Mouse (Mus musculus): Measurements from ENCODE around the gene Schip1. TPM values are rescaled to one million over a fixed set of nuclear protein-coding genes. Genes with fewer than 3 reads are reported as not detected.
A peak's percentile ranks its signal among the peaks of the same experiment; 100 is the strongest.

The Schip1 gene
- polyA plus RNA-seq, 1 experiment from 2014 or later, result 2.3 TPM

GRCm38 (mm10) chr3:68576948-68577347 lies 512.3 kb downstream of the Schip1 start:
- WGBS (ENCODE audit: insufficient replicate concordance), result 68% methylated on average over 5 of the region's 5 CpGs
- DNase-seq (no peak), ATAC-seq (no peak)
- no peak overlapping the region for H3K27ac ChIP-seq (ENCODE audit: low read depth)
- H3K27me3 ChIP-seq (ENCODE audit: insufficient read depth, low read length), result no peaks in the 10 kb centered on the region
- no peaks in the 10 kb centered on the region for H3K4me1 ChIP-seq (ENCODE audit: insufficient read depth)
- TF ChIP-seq CTCF (IDR thresholded peaks at IDR 0.05; ENCODE audit: low read depth) (no peak), EP300 (IDR thresholded peaks at IDR 0.05; ENCODE audit: low read depth) (no peak)
- no peaks in the 10 kb centered on the region for H3K9me3 ChIP-seq (ENCODE audit: low read length)
- H3K9ac ChIP-seq (replicated peaks), result no peak overlapping the region
- H3K4me3 ChIP-seq (ENCODE audit: low read depth, low read length), result no peak overlapping the region
- H3K4me2 ChIP-seq (ENCODE audit: low read depth, low read length), result no peak overlapping the region
- no peaks in the 10 kb centered on the region for H3K36me3 ChIP-seq (replicated peaks; ENCODE audit: insufficient read depth, low read length)

DNA sequence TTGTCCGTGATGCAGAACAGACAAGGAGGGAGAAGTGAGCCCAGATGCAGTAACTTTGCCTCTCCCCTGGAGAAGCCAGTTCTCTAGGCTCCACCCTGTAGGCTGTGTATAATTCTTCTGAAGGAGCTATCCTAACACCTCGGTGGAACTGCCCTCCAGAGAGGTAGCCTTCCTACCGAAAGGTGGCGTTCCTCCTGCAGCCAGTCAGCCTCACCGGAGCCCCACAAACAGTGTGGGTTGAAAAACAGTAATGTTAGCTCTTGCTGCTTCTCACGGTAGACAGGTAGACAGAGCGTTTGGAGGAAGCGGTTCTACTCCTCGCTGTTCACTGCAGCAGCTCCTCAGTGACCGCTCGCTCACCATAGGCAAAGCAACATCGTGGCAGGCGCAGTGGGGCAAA lies 517.0 kb downstream of the Schip1 start:
- TF ChIP-seq CTCF (IDR thresholded peaks at IDR 0.05; ENCODE audit: low read depth) (0 out of 2 replicates have a peak, but pooled peaks have one; percentile 13), EP300 (IDR thresholded peaks at IDR 0.05; ENCODE audit: low read depth) (no peak)
- no peak overlapping the region for H3K4me2 ChIP-seq (ENCODE audit: low read depth, low read length)
- no peak for DNase-seq

GRCm38 (mm10) chr3:68582103-68582740 lies 517.6 kb downstream of the Schip1 start:
- Histone ChIP-seq H3K9me3 (ENCODE audit: low read length) (no peaks in the 10 kb centered on the region), H3K27me3 (ENCODE audit: insufficient read depth, low read length) (no peaks in the 10 kb centered on the region), H3K4me3 (ENCODE audit: low read depth, low read length) (no peak overlapping the region), H3K9ac (replicated peaks) (no peak overlapping the region), H3K4me2 (ENCODE audit: low read depth, low read length) (no peak overlapping the region), H3K36me3 (replicated peaks; ENCODE audit: insufficient read depth, low read length) (no peaks in the 10 kb centered on the region), H3K27ac (ENCODE audit: low read depth) (no peak overlapping the region), H3K4me1 (ENCODE audit: insufficient read depth) (no peaks in the 10 kb centered on the region)
- 76% methylated on average over 12 of the region's 12 CpGs for WGBS (ENCODE audit: insufficient replicate concordance)
- TF ChIP-seq EP300 (IDR thresholded peaks at IDR 0.05; ENCODE audit: low read depth), result no peak
- peak; percentile 57 for TF ChIP-seq CTCF (IDR thresholded peaks at IDR 0.05; ENCODE audit: low read depth)
- ATAC-seq (no peak), DNase-seq (no peak)

More for the DNA sequence above, 517.0 kb downstream of the Schip1 start:
- 72% methylated on average over 13 of the region's 13 CpGs for WGBS (ENCODE audit: insufficient replicate concordance)
- H3K9me3 ChIP-seq (ENCODE audit: low read length), result no peaks in the 10 kb centered on the region
- H3K36me3 ChIP-seq (replicated peaks; ENCODE audit: insufficient read depth, low read length), result no peaks in the 10 kb centered on the region
- no peak overlapping the region for H3K9ac ChIP-seq (replicated peaks)
- ATAC-seq, result no peak
- no peak overlapping the region for H3K4me3 ChIP-seq (ENCODE audit: low read depth, low read length)
- H3K4me1 ChIP-seq (ENCODE audit: insufficient read depth), result no peaks in the 10 kb centered on the region
- H3K27ac ChIP-seq (ENCODE audit: low read depth), result no peak overlapping the region
- no peaks in the 10 kb centered on the region for H3K27me3 ChIP-seq (ENCODE audit: insufficient read depth, low read length)

DNA sequence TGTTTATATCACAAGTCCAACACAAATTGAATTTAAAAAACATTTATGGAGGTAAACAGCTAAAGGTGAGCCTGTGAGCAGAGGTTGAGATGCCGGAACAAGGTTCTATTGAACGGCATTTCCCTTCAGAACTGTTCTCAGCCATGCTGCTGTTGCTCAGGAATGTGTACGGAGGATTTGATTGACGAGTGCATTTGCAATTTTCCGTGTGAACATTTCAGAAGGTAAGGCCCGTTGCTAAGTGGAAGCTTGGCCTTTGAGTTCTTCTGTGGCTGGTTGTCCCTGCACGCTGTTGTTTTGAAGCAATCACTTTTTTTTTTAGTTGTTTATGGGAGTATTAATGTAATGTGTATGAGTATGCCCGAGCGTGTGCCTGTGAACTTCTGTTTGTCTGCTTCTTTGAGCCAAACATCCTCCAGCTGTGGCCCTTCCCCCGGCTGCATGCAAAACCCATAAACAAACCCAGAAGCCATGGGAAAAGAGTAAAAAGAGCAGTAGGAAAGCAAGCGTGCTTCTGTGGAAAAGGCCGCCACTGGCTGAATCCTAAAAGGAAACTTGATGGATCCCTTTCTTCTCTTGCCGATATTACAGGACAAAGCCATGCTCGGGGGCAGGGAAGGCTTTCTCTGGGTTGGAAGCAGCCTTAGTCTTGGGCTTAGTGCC lies 518.6 kb downstream of the Schip1 start:
- WGBS (ENCODE audit: insufficient replicate concordance), result 45% methylated on average over 14 of the region's 14 CpGs
- no peak for TF ChIP-seq CTCF (IDR thresholded peaks at IDR 0.05; ENCODE audit: low read depth)
- no peak for TF ChIP-seq EP300 (IDR thresholded peaks at IDR 0.05; ENCODE audit: low read depth)
- no peak overlapping the region for H3K27ac ChIP-seq (ENCODE audit: low read depth)
- H3K36me3 ChIP-seq (replicated peaks; ENCODE audit: insufficient read depth, low read length), result no peaks in the 10 kb centered on the region
- H3K4me2 ChIP-seq (ENCODE audit: low read depth, low read length), result peak overlapping the region; percentile 36
- no peak overlapping the region for H3K4me3 ChIP-seq (ENCODE audit: low read depth, low read length)
- ATAC-seq (no peak), DNase-seq (no peak)
- no peak overlapping the region for H3K9ac ChIP-seq (replicated peaks)
- H3K4me1 ChIP-seq (ENCODE audit: insufficient read depth), result no peaks in the 10 kb centered on the region
- H3K27me3 ChIP-seq (ENCODE audit: insufficient read depth, low read length), result no peaks in the 10 kb centered on the region
- no peaks in the 10 kb centered on the region for H3K9me3 ChIP-seq (ENCODE audit: low read length)

- TF ChIP-seq EP300 (IDR thresholded peaks at IDR 0.05; ENCODE audit: low read depth) (no peak), CTCF (IDR thresholded peaks at IDR 0.05; ENCODE audit: low read depth) (no peak)
- H3K4me2 ChIP-seq (ENCODE audit: low read depth, low read length), result no peak overlapping the region
- H3K4me3 ChIP-seq (ENCODE audit: low read depth, low read length), result no peak overlapping the region
- no peak overlapping the region for H3K9ac ChIP-seq (replicated peaks)
- H3K36me3 ChIP-seq (replicated peaks; ENCODE audit: insufficient read depth, low read length), result no peaks in the 10 kb centered on the region
- H3K27me3 ChIP-seq (ENCODE audit: insufficient read depth, low read length), result no peaks in the 10 kb centered on the region
- WGBS (ENCODE audit: insufficient replicate concordance), result 68% methylated on average over 14 of the region's 14 CpGs
- no peaks in the 10 kb centered on the region for H3K4me1 ChIP-seq (ENCODE audit: insufficient read depth)
- no peak for DNase-seq
- ATAC-seq, result no peak
- no peak overlapping the region for H3K27ac ChIP-seq (ENCODE audit: low read depth)
- no peaks in the 10 kb centered on the region for H3K9me3 ChIP-seq (ENCODE audit: low read length)
Measured at GRCm38 (mm10) chr3:68583771-68584511, 519.3 kb downstream of the Schip1 start.

GRCm38 (mm10) chr3:68585213-68585612 lies 520.6 kb downstream of the Schip1 start:
- ATAC-seq, result no peak
- H3K4me3 ChIP-seq (ENCODE audit: low read depth, low read length), result no peak overlapping the region
- H3K27ac ChIP-seq (ENCODE audit: low read depth), result no peak overlapping the region
- no peaks in the 10 kb centered on the region for H3K27me3 ChIP-seq (ENCODE audit: insufficient read depth, low read length)
- H3K36me3 ChIP-seq (replicated peaks; ENCODE audit: insufficient read depth, low read length), result no peaks in the 10 kb centered on the region
- WGBS (ENCODE audit: insufficient replicate concordance), result 78% methylated on average over 4 of the region's 4 CpGs
- no peaks in the 10 kb centered on the region for H3K9me3 ChIP-seq (ENCODE audit: low read length)
- H3K4me2 ChIP-seq (ENCODE audit: low read depth, low read length), result no peak overlapping the region
- DNase-seq, result no peak
- TF ChIP-seq CTCF (IDR thresholded peaks at IDR 0.05; ENCODE audit: low read depth) (no peak), EP300 (IDR thresholded peaks at IDR 0.05; ENCODE audit: low read depth) (no peak)
- H3K9ac ChIP-seq (replicated peaks), result no peak overlapping the region
- H3K4me1 ChIP-seq (ENCODE audit: insufficient read depth), result no peaks in the 10 kb centered on the region
